Mouse (Mus musculus) forebrain, embryonic 13.5 days (tissue): ENCODE results near the gene Gprin1. TPM values are rescaled to one million over a fixed set of nuclear protein-coding genes. Genes with fewer than 3 reads are reported as not detected.
"Not testable (repeated sequence)": the region's sequence is repeated elsewhere in the genome, so short reads cannot be mapped to it uniquely, and the experiment has no call there.

ENCODE experiments used
- ATAC-seq: fragments of 200-750 bp; cut with Nextera tagmentation; 2 replicates; pipeline ENCODE4 v1.8.0; 2017
- H3K27ac ChIP-seq: fragments of 300-500 bp; sonication (generic); 2 replicates; pipeline ENCODE4 v1.5.1; 2015; ENCODE audit warnings: inconsistent platforms, mild to moderate bottlenecking, moderate library complexity
- H3K27me3 ChIP-seq: fragments of 300-500 bp; sonication (generic); 2 replicates; pipeline ENCODE4 v1.6.1; 2015; ENCODE audit warnings: mild to moderate bottlenecking, inconsistent platforms
- H3K36me3 ChIP-seq: fragments of 300-500 bp; sonication (generic); 2 replicates; pipeline ENCODE4 v1.6.1; 2015; ENCODE audit warnings: mild to moderate bottlenecking, inconsistent platforms; ENCODE audit not compliant: poor library complexity, severe bottlenecking
- H3K4me1 ChIP-seq: fragments of 300-500 bp; sonication (generic); 2 replicates; pipeline ENCODE4 v1.6.1; 2015; ENCODE audit warnings: inconsistent platforms
- H3K4me2 ChIP-seq: fragments of 300-500 bp; sonication (generic); 2 replicates; pipeline ENCODE4 v1.6.1; 2015; ENCODE audit warnings: inconsistent platforms, mild to moderate bottlenecking, moderate library complexity
- H3K4me3 ChIP-seq: fragments of 300-500 bp; sonication (generic); 2 replicates; pipeline ENCODE4 v1.5.1; 2015; ENCODE audit warnings: mild to moderate bottlenecking, inconsistent platforms
- H3K9ac ChIP-seq: fragments of 300-500 bp; sonication (generic); 2 replicates; pipeline ENCODE4 v1.6.1; 2015; ENCODE audit warnings: mild to moderate bottlenecking, inconsistent platforms
- H3K9me3 ChIP-seq: fragments of 300-500 bp; sonication (generic); replicated peaks from 2 replicates; pipeline ENCODE4 v1.6.1; 2016; ENCODE audit warnings: inconsistent platforms
- WGBS: fragments of 180-500 bp; shearing (Covaris S2); methylation state at CpG from one replicate; pipeline ENCODE4 v1.1.7; 2015; 5-methylcytosine and 5-hydroxymethylcytosine counted together
- polyA plus RNA-seq: library from polyadenylated mRNA; unstranded; fragments of >200 nt; fragmentation: Nextera tagmentation; extraction: Ambion mirVana; gene quantifications from 2 replicates; pipeline ENCODE4 v1.2.1, GENCODE M21; 2015

Gene Gprin1
- polyA plus RNA-seq = 3.5 TPM in 2 replicates

- peak within 1 kb of the TSS; percentile 85 for H3K27ac ChIP-seq
- H3K9ac ChIP-seq = peak within 1 kb of the TSS; percentile 80
- H3K4me2 ChIP-seq = peak within 1 kb of the TSS; percentile 72
- H3K27me3 ChIP-seq = peaks cover 27% of the 10 kb centered on the region
- H3K9me3 ChIP-seq = no peaks in the 10 kb centered on the region
- H3K4me3 ChIP-seq = peak within 1 kb of the TSS; percentile 68
- H3K36me3 ChIP-seq = no peaks in the 10 kb centered on the region; the same call in 1 of the 2 replicates
- ATAC-seq = peak; percentile 77
- WGBS = 2% methylated on average over 29 of the region's 29 CpGs
- peaks cover 62% of the 10 kb centered on the region for H3K4me1 ChIP-seq
Observed at GRCm38 (mm10) chr13:54749864-54750411, at the start of gene Gprin1. Gprin1 (minus strand) TSS chr13:54749874.

GRCm38 (mm10) chr13:54798740-54799139 lies 49.1 kb upstream of the Gprin1 start:
- H3K36me3 ChIP-seq = no peaks in the 10 kb centered on the region
- no peak overlapping the region for H3K4me2 ChIP-seq
- no peaks in the 10 kb centered on the region for H3K9me3 ChIP-seq
- no peak for ATAC-seq
- H3K27me3 ChIP-seq = peaks cover 15% of the 10 kb centered on the region; the same call in 1 of the 2 replicates
- H3K27ac ChIP-seq = no peak overlapping the region
- 79% methylated on average over 10 of the region's 10 CpGs for WGBS
- 0 out of 2 replicates have a peak, but pooled peaks cover 2% of the 10 kb centered on the region for H3K4me1 ChIP-seq
- 0 out of 2 replicates have a peak overlapping the region, but pooled peaks have one; percentile 5 for H3K9ac ChIP-seq
- no peak overlapping the region for H3K4me3 ChIP-seq

GRCm38 (mm10) chr13:54797861-54798643 lies 48.4 kb upstream of the Gprin1 start:
- H3K27me3 ChIP-seq = peaks cover 15% of the 10 kb centered on the region; the same call in 1 of the 2 replicates
- no peak overlapping the region for H3K9ac ChIP-seq
- H3K4me2 ChIP-seq = no peak overlapping the region
- no peak overlapping the region for H3K27ac ChIP-seq
- H3K9me3 ChIP-seq = no peaks in the 10 kb centered on the region
- no peak overlapping the region for H3K4me3 ChIP-seq
- 79% methylated on average over 16 of the region's 16 CpGs for WGBS
- ATAC-seq = no peak
- no peaks in the 10 kb centered on the region for H3K36me3 ChIP-seq
- 0 out of 2 replicates have a peak, but pooled peaks cover 2% of the 10 kb centered on the region for H3K4me1 ChIP-seq

- peaks cover 15% of the 10 kb centered on the region; the same call in 1 of the 2 replicates for H3K27me3 ChIP-seq
Observed at GRCm38 (mm10) chr13:54797356-54797755, 47.7 kb upstream of the Gprin1 start.

GRCm38 (mm10) chr13:54794843-54795242 lies 45.2 kb upstream of the Gprin1 start:
- H3K4me3 ChIP-seq = no peak overlapping the region
- H3K36me3 ChIP-seq = no peaks in the 10 kb centered on the region
- H3K27me3 ChIP-seq = peaks cover 35% of the 10 kb centered on the region

More at GRCm38 (mm10) chr13:54797356-54797755, 47.7 kb upstream of the Gprin1 start:
- no peak for ATAC-seq
- H3K4me1 ChIP-seq = 0 out of 2 replicates have a peak, but pooled peaks cover 2% of the 10 kb centered on the region
- H3K36me3 ChIP-seq = no peaks in the 10 kb centered on the region
- H3K4me2 ChIP-seq = no peak overlapping the region
- H3K9ac ChIP-seq = no peak overlapping the region
- WGBS = 37% methylated on average over 4 of the region's 4 CpGs
- no peaks in the 10 kb centered on the region for H3K9me3 ChIP-seq
- H3K27ac ChIP-seq = no peak overlapping the region
- no peak overlapping the region for H3K4me3 ChIP-seq

GRCm38 (mm10) chr13:54794002-54794577 lies 44.4 kb upstream of the Gprin1 start:
- Histone ChIP-seq H3K4me2 (no peak overlapping the region), H3K27me3 (peaks cover 35% of the 10 kb centered on the region)

More at GRCm38 (mm10) chr13:54794843-54795242, 45.2 kb upstream of the Gprin1 start:
- WGBS = 44% methylated on average over 5 of the region's 5 CpGs
- Histone ChIP-seq H3K9ac (no peak overlapping the region), H3K4me2 (no peak overlapping the region), H3K9me3 (no peaks in the 10 kb centered on the region), H3K27ac (no peak overlapping the region), H3K4me1 (peaks cover 8% of the 10 kb centered on the region)
- no peak for ATAC-seq

GRCm38 (mm10) chr13:54792259-54793230 lies 42.9 kb upstream of the Gprin1 start:
- no peak for ATAC-seq
- Histone ChIP-seq H3K27ac (no peak overlapping the region), H3K4me1 (peaks cover 16% of the 10 kb centered on the region), H3K4me3 (no peak overlapping the region), H3K4me2 (no peak overlapping the region), H3K9me3 (no peaks in the 10 kb centered on the region), H3K9ac (no peak overlapping the region), H3K36me3 (no peaks in the 10 kb centered on the region), H3K27me3 (peaks cover 24% of the 10 kb centered on the region)
- WGBS = 25% methylated on average over 21 of the region's 21 CpGs

More at GRCm38 (mm10) chr13:54794002-54794577, 44.4 kb upstream of the Gprin1 start:
- no peaks in the 10 kb centered on the region for H3K36me3 ChIP-seq
- H3K9me3 ChIP-seq = no peaks in the 10 kb centered on the region
- H3K27ac ChIP-seq = no peak overlapping the region
- ATAC-seq = no peak
- WGBS = 75% methylated on average over 16 of the region's 16 CpGs
- H3K9ac ChIP-seq = no peak overlapping the region
- no peak overlapping the region for H3K4me3 ChIP-seq
- peaks cover 14% of the 10 kb centered on the region for H3K4me1 ChIP-seq

- peak; percentile 52 for ATAC-seq
- Histone ChIP-seq H3K36me3 (no peaks in the 10 kb centered on the region), H3K4me3 (peak overlapping the region; percentile 58), H3K27me3 (peaks cover 22% of the 10 kb centered on the region), H3K27ac (no peak overlapping the region; the same call in 1 of the 2 replicates), H3K9me3 (no peaks in the 10 kb centered on the region), H3K9ac (peak overlapping the region; percentile 65), H3K4me2 (peak overlapping the region; percentile 93), H3K4me1 (peaks cover 16% of the 10 kb centered on the region)
- 2% methylated on average over 38 of the region's 38 CpGs for WGBS
Observed at GRCm38 (mm10) chr13:54789561-54790397, 40.1 kb upstream of the Gprin1 start.

GRCm38 (mm10) chr13:54788740-54789560 lies 39.3 kb upstream of the Gprin1 start, which contains the start of gene Tspan17:
Tspan17 (plus strand) TSS chr13:54789377.
- Histone ChIP-seq H3K27me3 (peaks cover 20% of the 10 kb centered on the region), H3K4me1 (peaks cover 16% of the 10 kb centered on the region), H3K27ac (no peak within 1 kb of the TSS; the same call in 1 of the 2 replicates), H3K36me3 (no peaks in the 10 kb centered on the region), H3K9ac (peak within 1 kb of the TSS; percentile 65), H3K4me3 (peak within 1 kb of the TSS; percentile 58), H3K9me3 (no peaks in the 10 kb centered on the region), H3K4me2 (peak within 1 kb of the TSS; percentile 93)
- peak; percentile 87 for ATAC-seq
- 2% methylated on average over 44 of the region's 49 CpGs for WGBS

- 46% methylated on average over 2 of the region's 2 CpGs for WGBS
- H3K27ac ChIP-seq, H3K4me3 ChIP-seq, H3K4me2 ChIP-seq, ATAC-seq, H3K36me3 ChIP-seq, H3K9me3 ChIP-seq, H3K9ac ChIP-seq: not testable (repeated sequence)
- Histone ChIP-seq H3K27me3 (peaks cover 20% of the 10 kb centered on the region), H3K4me1 (peaks cover 16% of the 10 kb centered on the region)
Observed at GRCm38 (mm10) chr13:54787591-54787990, 37.9 kb upstream of the Gprin1 start.
